Mouse (Mus musculus) myocyte (in vitro differentiated cells): ENCODE measurements around the gene Btn1a1.

Experiments used
- MAX ChIP-seq: IDR thresholded peaks from one replicate; pipeline ENCODE4 v1.6.1; 2011; ENCODE audit warnings: low read depth, mild to moderate bottlenecking, control low read depth
- MYOG ChIP-seq, 3 experiments: IDR thresholded peaks; one replicate each; pipeline ENCODE4 v1.6.1; 2011; ENCODE audit warnings: control low read depth in 2 of 3, low read depth in 2 of 3, mild to moderate bottlenecking in 2 of 3; ENCODE audit not compliant: insufficient read length in 2 of 3, control insufficient read depth in 1 of 3, insufficient read depth in 1 of 3
- POLR2A ChIP-seq: IDR thresholded peaks from one replicate; pipeline ENCODE4 v1.6.1; 2011; ENCODE audit warnings: low read depth, mild to moderate bottlenecking, control low read depth, moderate library complexity; ENCODE audit not compliant: insufficient read length
- POLR2AphosphoS2 ChIP-seq: IDR thresholded peaks from one replicate; pipeline ENCODE4 v1.6.1; 2011; ENCODE audit warnings: low read depth, control low read depth; ENCODE audit not compliant: insufficient read length
- USF1 ChIP-seq: IDR thresholded peaks from one replicate; pipeline ENCODE4 v1.6.1; 2011; ENCODE audit warnings: low read depth, mild to moderate bottlenecking, control low read depth, moderate library complexity

DNA sequence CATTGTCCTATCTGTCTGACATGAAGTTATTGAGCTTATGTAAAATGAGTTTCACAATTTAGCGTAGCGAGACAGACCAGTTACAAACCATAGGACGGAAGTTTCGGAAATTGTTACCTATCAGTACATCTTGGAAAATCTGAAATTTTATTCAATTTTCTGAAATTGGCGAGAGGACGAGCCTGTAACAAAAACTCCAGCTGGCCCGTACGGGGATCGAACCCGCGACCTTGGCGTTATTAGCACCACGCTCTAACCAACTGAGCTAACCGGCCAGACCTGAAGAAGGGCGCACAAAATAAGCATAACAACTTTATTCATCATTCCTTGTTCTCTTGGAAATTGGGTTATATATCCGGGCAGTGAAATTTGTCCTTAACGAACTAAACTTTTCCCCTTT, 27.8 kb downstream of the Btn1a1 start:
- TF ChIP-seq POLR2A (no peak), MAX (no peak), MYOG (IDR thresholded peaks at IDR 0.05; ENCODE audit: control insufficient read depth in 1 of 3, insufficient read depth in 1 of 3, insufficient read length in 2 of 3, low read depth in 2 of 3) (no peak), USF1 (no peak), POLR2AphosphoS2 (no peak)
